Mouse (Mus musculus) liver, embryonic 16.5 days (tissue): ENCODE results near the gene Zfp46. TPM values are rescaled to one million over a fixed set of nuclear protein-coding genes. Genes with fewer than 3 reads are reported as not detected.
A peak's percentile ranks its signal among the peaks of the same experiment; 100 is the strongest.

Source experiments
- ATAC-seq: fragments of 200-750 bp; cut with Nextera tagmentation; 2 replicates; pipeline ENCODE4 v1.8.0; 2017; ENCODE audit warnings: low read depth, mild to moderate bottlenecking, moderate number of reproducible peaks, moderate library complexity
- H3K27ac ChIP-seq: fragments of 300-500 bp; sonication (generic); 2 replicates; pipeline ENCODE4 v1.5.1; 2014; ENCODE audit warnings: mild to moderate bottlenecking, low read length
- H3K27me3 ChIP-seq: fragments of 300-500 bp; sonication (generic); 2 replicates; pipeline ENCODE4 v1.6.1; 2014; ENCODE audit warnings: low read depth, low read length, mixed read lengths; ENCODE audit not compliant: control insufficient read depth, insufficient read depth
- H3K36me3 ChIP-seq: fragments of 300-500 bp; sonication (generic); 2 replicates; pipeline ENCODE4 v1.6.1; 2014; ENCODE audit warnings: mild to moderate bottlenecking; ENCODE audit not compliant: control insufficient read depth, insufficient read depth
- H3K4me1 ChIP-seq: fragments of 300-500 bp; sonication (generic); 2 replicates; pipeline ENCODE4 v1.6.1; 2014; ENCODE audit warnings: low read depth, low read length, mixed read lengths; ENCODE audit not compliant: control insufficient read depth
- H3K4me2 ChIP-seq: fragments of 300-500 bp; sonication (generic); 2 replicates; pipeline ENCODE4 v1.6.1; 2014; ENCODE audit warnings: low read depth, low read length, mixed read lengths
- H3K4me3 ChIP-seq: fragments of 300-500 bp; sonication (generic); 2 replicates; pipeline ENCODE4 v1.5.1; 2014; ENCODE audit warnings: low read depth, mild to moderate bottlenecking, low read length
- H3K9ac ChIP-seq: fragments of 300-500 bp; sonication (generic); 2 replicates; pipeline ENCODE4 v1.6.1; 2014; ENCODE audit warnings: low read depth, low read length
- H3K9me3 ChIP-seq: fragments of 300-500 bp; sonication (generic); replicated peaks from 2 replicates; pipeline ENCODE4 v1.6.1; 2016; ENCODE audit warnings: low read length; ENCODE audit not compliant: control insufficient read depth
- WGBS: fragments of 180-500 bp; shearing (Covaris S2); extraction: QIAGEN DNeasy Blood & Tissue Kit; methylation state at CpG from one replicate; pipeline ENCODE4 v1.1.7; 2014; ENCODE audit not compliant: insufficient replicate concordance; 5-methylcytosine and 5-hydroxymethylcytosine counted together
- polyA plus RNA-seq: library from polyadenylated mRNA; unstranded; fragments of >200 nt; fragmentation: Nextera tagmentation; extraction: Ambion mirVana; gene quantifications from 2 replicates; pipeline ENCODE4 v1.2.1, GENCODE M21; 2015

Zfp46 gene
- polyA plus RNA-seq, 1 experiment from 2014 or later: 3.5 TPM

DNA sequence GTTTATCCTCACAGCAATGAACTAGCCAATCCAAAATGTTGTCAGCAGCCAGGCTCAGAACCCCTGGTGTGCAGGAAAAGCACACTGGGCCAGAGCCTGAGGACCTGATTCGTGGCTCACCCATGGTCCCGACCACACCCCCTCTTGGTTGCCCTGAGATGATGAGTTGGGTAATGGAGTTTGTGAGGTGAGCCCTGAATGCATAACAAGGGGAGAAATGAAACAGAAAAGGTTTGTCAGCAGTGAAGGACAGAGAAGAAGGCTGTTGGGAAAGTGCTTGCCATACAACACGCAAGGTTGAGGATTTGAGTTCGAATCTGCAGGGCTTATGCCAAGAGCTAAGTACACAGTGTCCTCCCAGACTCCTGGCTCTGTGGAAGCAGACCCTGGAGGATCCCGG lies 38.8 kb upstream of the Zfp46 start:
- Histone ChIP-seq H3K4me2 (no peak overlapping the region), H3K36me3 (no peaks in the 10 kb centered on the region), H3K4me1 (no peaks in the 10 kb centered on the region; the same call in 1 of the 2 replicates), H3K27me3 (peaks cover 54% of the 10 kb centered on the region), H3K9me3 (no peaks in the 10 kb centered on the region), H3K27ac (no peak overlapping the region), H3K9ac (no peak overlapping the region), H3K4me3 (no peak overlapping the region)
- ATAC-seq: no peak
- WGBS: 45% methylated on average over 5 of the region's 5 CpGs

DNA sequence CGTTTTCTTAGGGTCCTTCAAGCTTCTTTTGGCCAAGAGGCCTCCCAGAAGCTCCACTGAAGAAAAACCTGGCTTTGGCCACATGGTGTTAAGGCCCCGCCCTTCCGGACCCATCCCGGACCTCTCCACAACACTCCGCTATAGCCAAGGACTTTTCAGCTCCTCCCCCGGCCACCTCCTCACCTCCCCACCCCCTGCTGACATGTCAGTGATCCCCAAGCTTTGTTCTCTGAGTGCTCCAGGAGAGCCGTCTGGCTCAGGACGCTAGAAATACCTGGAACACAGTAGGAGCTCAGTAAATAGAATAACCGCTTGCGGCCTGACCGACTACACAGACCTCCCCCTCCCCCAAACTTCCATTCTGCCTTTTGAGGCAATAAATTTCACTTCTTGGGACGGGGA lies 37.9 kb upstream of the Zfp46 start:
- no peaks in the 10 kb centered on the region for H3K36me3 ChIP-seq
- no peaks in the 10 kb centered on the region for H3K9me3 ChIP-seq
- H3K4me1 ChIP-seq: no peaks in the 10 kb centered on the region; the same call in 1 of the 2 replicates
- H3K27ac ChIP-seq: no peak overlapping the region
- H3K4me2 ChIP-seq: peak overlapping the region; percentile 52
- H3K4me3 ChIP-seq: no peak overlapping the region
- 6% methylated on average over 12 of the region's 12 CpGs for WGBS
- no peak overlapping the region for H3K9ac ChIP-seq
- H3K27me3 ChIP-seq: peaks cover 54% of the 10 kb centered on the region
- ATAC-seq: peak; percentile 20; the same call in 1 of the 2 replicates

DNA sequence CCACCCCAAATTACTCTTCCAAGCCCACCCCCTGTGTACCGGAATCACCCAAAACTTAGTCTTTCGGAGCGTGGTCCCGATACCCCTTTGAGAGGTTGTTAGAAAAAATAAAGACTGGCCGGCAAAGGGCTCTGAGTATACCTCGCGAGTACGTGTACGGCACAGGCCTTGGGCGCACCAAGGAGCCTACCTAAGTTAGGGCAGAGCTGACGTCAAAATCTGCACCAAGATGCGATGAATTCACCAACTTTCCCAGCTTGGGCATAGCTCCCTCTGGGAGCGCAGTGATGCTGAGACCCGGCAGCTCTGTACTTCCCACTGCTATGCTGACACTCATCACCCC lies 37.1 kb upstream of the Zfp46 start:
- Histone ChIP-seq H3K4me3 (peak overlapping the region; percentile 60), H3K9me3 (no peaks in the 10 kb centered on the region), H3K4me2 (peak overlapping the region; percentile 52), H3K36me3 (no peaks in the 10 kb centered on the region), H3K4me1 (no peaks in the 10 kb centered on the region; the same call in 1 of the 2 replicates), H3K27ac (no peak overlapping the region), H3K9ac (no peak overlapping the region), H3K27me3 (peaks cover 54% of the 10 kb centered on the region)
- 4% methylated on average over 14 of the region's 14 CpGs for WGBS
- ATAC-seq: no peak

DNA sequence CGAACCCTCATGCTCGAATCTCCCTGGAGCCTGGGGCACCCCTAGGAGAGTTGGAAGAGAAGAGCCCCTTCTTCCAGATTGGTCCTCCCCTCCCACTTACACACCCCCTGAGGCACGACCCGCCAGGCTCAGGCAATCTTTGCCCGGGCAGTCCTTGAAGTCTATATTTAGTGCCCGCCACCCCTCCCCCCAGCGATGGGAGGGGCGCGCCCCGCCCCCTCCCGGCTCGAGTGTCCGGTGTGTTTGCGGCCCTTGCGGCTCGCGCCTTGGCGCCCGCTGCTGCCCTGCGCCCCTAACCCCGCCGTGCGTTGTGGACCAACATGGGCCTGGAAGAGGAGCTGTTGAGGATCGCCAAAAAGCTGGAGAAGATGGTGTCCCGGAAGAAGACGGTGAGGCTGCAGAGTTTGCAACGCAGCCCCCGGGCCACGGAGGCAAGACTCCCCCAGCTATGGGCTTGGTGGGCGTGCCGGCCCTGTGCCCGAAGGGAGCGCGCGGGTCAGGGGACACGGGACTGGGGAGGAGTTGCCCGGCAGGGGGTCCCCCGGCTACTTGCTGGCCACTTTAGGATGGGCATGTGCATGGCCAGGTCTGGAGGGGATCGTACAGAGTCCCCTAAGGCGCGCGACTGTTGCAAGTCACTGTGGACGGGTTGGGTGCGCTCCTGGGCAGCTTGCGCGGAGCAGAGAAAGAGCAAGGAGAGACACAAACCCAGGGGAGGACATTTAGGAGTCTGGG lies 36.6 kb upstream of the Zfp46 start, which contains the start of gene Tcea3:
Tcea3 (plus strand) TSS at position 1 of the 735 bp plus-strand sequence.
- Histone ChIP-seq H3K4me3 (peak within 1 kb of the TSS; percentile 60), H3K4me2 (peak within 1 kb of the TSS; percentile 52), H3K9ac (peak within 1 kb of the TSS; percentile 47), H3K27ac (peak within 1 kb of the TSS; percentile 12; the same call in 1 of the 2 replicates), H3K4me1 (no peaks in the 10 kb centered on the region; the same call in 1 of the 2 replicates), H3K36me3 (no peaks in the 10 kb centered on the region), H3K27me3 (peaks cover 54% of the 10 kb centered on the region), H3K9me3 (no peaks in the 10 kb centered on the region)
- ATAC-seq: peak; percentile 55
- WGBS: 2% methylated on average over 45 of the region's 46 CpGs

DNA sequence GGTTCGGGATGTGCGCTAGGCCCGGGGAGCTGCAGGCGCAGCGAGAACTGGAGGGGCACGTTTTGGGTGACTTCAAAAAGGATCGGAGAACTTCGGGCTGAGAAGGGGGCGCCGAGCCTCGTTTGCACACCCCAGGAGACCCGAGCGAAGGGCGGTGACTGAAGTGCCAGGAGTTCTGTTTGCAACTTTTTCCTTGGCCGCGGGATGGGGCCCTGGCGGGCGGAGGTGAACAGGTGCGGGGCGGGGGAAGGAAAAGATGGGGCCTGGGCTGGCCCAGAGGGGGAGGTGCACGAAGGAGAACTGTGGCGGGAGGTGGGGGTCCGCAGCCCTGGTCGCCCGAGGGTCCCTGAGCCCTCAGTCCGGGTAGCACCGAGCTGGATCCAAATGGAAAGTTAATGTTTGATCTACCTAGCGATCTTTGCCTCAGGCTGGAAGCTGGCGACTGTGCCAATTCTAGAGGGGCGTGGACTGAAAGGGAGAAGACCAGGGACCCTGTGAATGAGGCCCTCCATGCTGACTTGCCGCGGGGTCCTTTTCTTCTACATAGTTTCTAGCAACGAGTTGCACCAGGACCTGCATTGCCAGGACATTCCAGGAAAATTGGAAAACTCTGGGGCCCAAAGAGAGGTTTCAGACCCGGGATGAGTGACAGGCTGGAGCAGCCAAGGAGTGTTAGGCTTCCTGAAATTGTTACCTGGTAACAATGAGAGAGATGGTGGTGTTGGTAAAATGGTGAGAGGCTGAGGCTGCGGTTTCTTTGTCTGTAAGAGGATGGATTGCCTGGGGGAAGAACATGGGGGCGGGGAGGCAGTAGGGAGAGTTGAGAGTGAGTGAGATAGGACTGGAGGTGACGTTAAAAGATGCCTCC lies 35.8 kb upstream of the Zfp46 start:
- peak overlapping the region; percentile 52 for H3K4me2 ChIP-seq
- peak overlapping the region; percentile 47; the same call in 1 of the 2 replicates for H3K9ac ChIP-seq
- no peaks in the 10 kb centered on the region for H3K36me3 ChIP-seq
- H3K9me3 ChIP-seq: no peaks in the 10 kb centered on the region
- peaks cover 54% of the 10 kb centered on the region for H3K27me3 ChIP-seq
- H3K4me1 ChIP-seq: no peaks in the 10 kb centered on the region; the same call in 1 of the 2 replicates
- H3K4me3 ChIP-seq: peak overlapping the region; percentile 60
- WGBS: under 1% methylated on average over 37 of the region's 37 CpGs
- peak overlapping the region; percentile 12; the same call in 1 of the 2 replicates for H3K27ac ChIP-seq
- peak; percentile 51; the same call in 1 of the 2 replicates for ATAC-seq

DNA sequence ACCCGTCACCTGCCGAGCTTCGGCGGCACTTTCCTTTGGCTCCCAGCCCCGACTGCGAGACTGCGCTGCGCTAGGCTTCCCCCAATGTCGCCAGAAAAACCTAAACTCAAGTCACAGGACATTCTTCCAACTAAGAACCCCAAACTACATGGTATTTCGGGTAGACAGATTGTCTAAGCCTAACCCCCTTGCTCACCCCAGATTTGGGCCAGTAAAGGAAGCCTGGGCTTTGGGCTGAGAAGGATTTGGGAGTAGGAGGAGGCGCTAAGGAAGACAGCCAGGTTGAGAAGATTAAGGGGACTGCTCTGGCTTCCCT lies 35.2 kb upstream of the Zfp46 start:
- WGBS: 6% methylated on average over 11 of the region's 11 CpGs
- no peak for ATAC-seq
- Histone ChIP-seq H3K27me3 (peaks cover 54% of the 10 kb centered on the region), H3K36me3 (no peaks in the 10 kb centered on the region), H3K4me1 (no peaks in the 10 kb centered on the region; the same call in 1 of the 2 replicates), H3K9me3 (no peaks in the 10 kb centered on the region), H3K27ac (no peak overlapping the region), H3K4me2 (peak overlapping the region; percentile 52), H3K4me3 (peak overlapping the region; percentile 60; the same call in 1 of the 2 replicates), H3K9ac (no peak overlapping the region)

DNA sequence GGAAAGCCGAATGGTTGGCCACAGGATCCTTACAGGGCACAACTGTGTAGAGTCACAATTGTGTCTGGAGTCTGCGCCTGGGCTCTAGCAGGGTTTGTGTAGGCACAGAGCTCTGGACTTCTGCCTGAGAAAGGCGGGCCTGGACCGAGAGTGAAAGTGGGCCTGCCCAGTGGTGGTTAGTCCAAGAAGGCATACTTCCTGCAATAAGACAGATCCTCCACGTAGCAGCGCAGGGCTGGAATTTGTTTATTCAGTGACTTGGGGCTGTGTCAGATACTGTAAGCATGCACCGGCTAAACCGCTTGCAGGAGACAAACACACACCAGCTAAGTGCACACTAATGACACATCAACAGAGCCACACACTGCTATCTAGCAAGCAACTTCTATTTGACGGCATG lies 34.7 kb upstream of the Zfp46 start:
- Histone ChIP-seq H3K9me3 (no peaks in the 10 kb centered on the region), H3K4me2 (no peak overlapping the region; the same call in 1 of the 2 replicates), H3K9ac (no peak overlapping the region), H3K36me3 (no peaks in the 10 kb centered on the region), H3K4me3 (no peak overlapping the region), H3K4me1 (no peaks in the 10 kb centered on the region; the same call in 1 of the 2 replicates), H3K27ac (no peak overlapping the region), H3K27me3 (peaks cover 52% of the 10 kb centered on the region)
- peak; percentile 30; the same call in 1 of the 2 replicates for ATAC-seq
- WGBS: 20% methylated on average over 9 of the region's 9 CpGs

DNA sequence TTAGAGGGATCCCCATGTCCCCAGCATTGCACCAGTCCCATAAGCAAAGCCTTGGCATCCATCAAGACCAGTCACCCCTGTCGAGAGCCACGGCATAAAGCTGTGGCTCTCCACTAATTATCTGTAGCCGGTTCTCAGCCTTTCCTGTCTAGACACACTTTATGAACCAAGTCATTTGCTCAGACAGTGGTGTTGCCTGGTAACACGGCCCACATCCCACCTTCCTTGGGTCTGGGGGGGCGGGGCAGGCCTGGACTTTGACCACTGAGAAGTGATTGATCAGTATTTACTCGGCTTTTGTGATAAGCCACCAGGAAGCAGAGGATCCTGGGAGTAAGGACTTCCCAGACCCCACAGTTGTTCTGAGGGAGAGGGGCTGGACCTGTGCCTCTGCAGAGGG lies 28.6 kb upstream of the Zfp46 start:
- WGBS: 11% methylated on average over 6 of the region's 6 CpGs
- H3K4me2 ChIP-seq: no peak overlapping the region
- ATAC-seq: 0 out of 2 replicates have a peak, but pooled peaks have one; percentile 7

More for the DNA sequence above, 28.6 kb upstream of the Zfp46 start:
- Histone ChIP-seq H3K27ac (no peak overlapping the region), H3K27me3 (no peaks in the 10 kb centered on the region; the same call in 1 of the 2 replicates), H3K9me3 (no peaks in the 10 kb centered on the region), H3K36me3 (no peaks in the 10 kb centered on the region), H3K4me3 (no peak overlapping the region), H3K4me1 (peaks cover 2% of the 10 kb centered on the region), H3K9ac (no peak overlapping the region)
